Mouse (Mus musculus) olfactory bulb, adult 2 months (tissue): ENCODE results near the gene Fam186b.
"Not testable (repeated sequence)": the region's sequence is repeated elsewhere in the genome, so short reads cannot be mapped to it uniquely, and the experiment has no call there.

Experiments
- CTCF ChIP-seq: fragments of 200-500 bp; IDR thresholded peaks from 2 replicates; pipeline ENCODE4 v1.5.1; 2012; ENCODE audit warnings: low read depth, mild to moderate bottlenecking, low read length, moderate library complexity; ENCODE audit not compliant: insufficient read depth
- POLR2A ChIP-seq: fragments of 200-500 bp; IDR thresholded peaks from 2 replicates; pipeline ENCODE4 v1.6.1; 2012; ENCODE audit warnings: mild to moderate bottlenecking, low read depth, low read length, moderate library complexity; ENCODE audit not compliant: insufficient read depth

DNA sequence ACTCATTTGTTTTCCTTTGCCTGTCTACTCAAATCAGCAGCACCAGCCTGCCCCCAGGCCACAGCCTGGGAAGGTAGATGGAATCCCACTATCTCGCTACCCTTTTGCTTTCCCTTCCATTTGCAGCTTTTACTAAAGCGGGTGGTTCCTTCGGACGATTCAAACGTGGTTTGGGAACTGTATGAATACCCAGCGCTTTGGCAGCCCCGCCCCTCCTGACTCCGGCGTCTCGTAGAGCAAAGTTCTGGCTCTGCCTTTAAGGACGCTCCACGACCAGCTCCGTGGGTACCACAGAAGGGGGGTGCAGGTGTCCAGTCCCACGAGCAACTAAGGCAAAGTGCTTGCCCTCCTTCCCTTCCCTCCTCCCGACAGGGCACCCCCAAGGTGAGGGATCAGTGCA is 44.6 kb downstream of the Fam186b start:
- TF ChIP-seq CTCF, POLR2A: not testable (repeated sequence)
